Mouse (Mus musculus): Measurements from ENCODE around the gene Gm8082. TPM values are rescaled to one million over a fixed set of nuclear protein-coding genes. Genes with fewer than 3 reads are reported as not detected.

Gm8082 gene
- not detected for polyA plus RNA-seq (2014; fragmentation: Illumina TruSeq; extraction: RNeasy Lipid Tissue Mini Kit (QIAGEN cat#74804); ENCODE audit: insufficient read depth, low read depth, low replicate concordance)

GRCm38 (mm10) chr14:42993524-42993923, at the start of gene Gm8082:
TSS of gene Gm8082 (minus strand) at chr14:42993624.

GRCm38 (mm10) chr14:43015528-43015927, 22.1 kb upstream of the Gm8082 start, which contains the start of gene Gm10376:
TSS of gene Gm10376 (minus strand) at chr14:43015628.

Other genes with a start within 250 kb of the Gm8082 start
- gene Gm3015, start 224.8 kb downstream of the Gm8082 start, polyA plus RNA-seq (2014; fragmentation: Illumina TruSeq; extraction: RNeasy Lipid Tissue Mini Kit (QIAGEN cat#74804); ENCODE audit: insufficient read depth, low read depth, low replicate concordance), result not detected
- not detected for gene Gm10377, start 195.6 kb downstream of the Gm8082 start, polyA plus RNA-seq (2014; fragmentation: Illumina TruSeq; extraction: RNeasy Lipid Tissue Mini Kit (QIAGEN cat#74804); ENCODE audit: insufficient read depth, low read depth, low replicate concordance)
- gene Gm21977, start 140.1 kb downstream of the Gm8082 start, polyA plus RNA-seq (2014; fragmentation: Illumina TruSeq; extraction: RNeasy Lipid Tissue Mini Kit (QIAGEN cat#74804); ENCODE audit: insufficient read depth, low read depth, low replicate concordance), result not detected
- gene Gm10376, start 22.0 kb upstream of the Gm8082 start, polyA plus RNA-seq (2014; fragmentation: Illumina TruSeq; extraction: RNeasy Lipid Tissue Mini Kit (QIAGEN cat#74804); ENCODE audit: insufficient read depth, low read depth, low replicate concordance), result not detected
- gene Gm8094, start 83.0 kb upstream of the Gm8082 start, polyA plus RNA-seq (2014; fragmentation: Illumina TruSeq; extraction: RNeasy Lipid Tissue Mini Kit (QIAGEN cat#74804); ENCODE audit: insufficient read depth, low read depth, low replicate concordance), result not detected
- gene Gm8104, start 107.0 kb upstream of the Gm8082 start, polyA plus RNA-seq (2014; fragmentation: Illumina TruSeq; extraction: RNeasy Lipid Tissue Mini Kit (QIAGEN cat#74804); ENCODE audit: insufficient read depth, low read depth, low replicate concordance), result not detected
- not detected for gene Gm7233, start 186.2 kb upstream of the Gm8082 start, polyA plus RNA-seq (2014; fragmentation: Illumina TruSeq; extraction: RNeasy Lipid Tissue Mini Kit (QIAGEN cat#74804); ENCODE audit: insufficient read depth, low read depth, low replicate concordance)
- gene Gm8122, start 241.7 kb upstream of the Gm8082 start, polyA plus RNA-seq (2014; fragmentation: Illumina TruSeq; extraction: RNeasy Lipid Tissue Mini Kit (QIAGEN cat#74804); ENCODE audit: insufficient read depth, low read depth, low replicate concordance), result not detected

All from lung, adult 10 weeks (tissue).